Mouse (Mus musculus) heart, embryonic 16.5 days (tissue): Measurements from ENCODE around the gene 1700025F22Rik. TPM values are rescaled to one million over a fixed set of nuclear protein-coding genes. Genes with fewer than 3 reads are reported as not detected.
"Not testable (repeated sequence)": the region's sequence is repeated elsewhere in the genome, so short reads cannot be mapped to it uniquely, and the experiment has no call there.

ENCODE experiments used
- ATAC-seq: fragments of 200-750 bp; cut with Nextera tagmentation; replicated peaks from 2 replicates; pipeline ENCODE4 v1.8.0; 2017; ENCODE audit warnings: moderate number of reproducible peaks; ENCODE audit not compliant: insufficient read depth, low FRiP score; ENCODE audit errors: extremely low read depth
- H3K27ac ChIP-seq: fragments of 300-500 bp; sonication (generic); 2 replicates; pipeline ENCODE4 v1.5.1; 2014; ENCODE audit warnings: mild to moderate bottlenecking, low read length, control low read depth, moderate library complexity
- H3K27me3 ChIP-seq: fragments of 300-500 bp; sonication (generic); 2 replicates; pipeline ENCODE4 v1.6.1; 2014; ENCODE audit warnings: low read length, mixed read lengths; ENCODE audit not compliant: control insufficient read depth, insufficient read depth
- H3K36me3 ChIP-seq: fragments of 300-500 bp; sonication (generic); 2 replicates; pipeline ENCODE4 v1.6.1; 2014; ENCODE audit not compliant: control insufficient read depth, insufficient read depth
- H3K4me1 ChIP-seq: fragments of 300-500 bp; sonication (generic); 2 replicates; pipeline ENCODE4 v1.6.1; 2014; ENCODE audit warnings: low read length, mixed read lengths; ENCODE audit not compliant: control insufficient read depth, insufficient read depth
- H3K4me2 ChIP-seq: fragments of 300-500 bp; sonication (generic); 2 replicates; pipeline ENCODE4 v1.6.1; 2014; ENCODE audit warnings: low read depth, mild to moderate bottlenecking, control low read depth, low read length
- H3K4me3 ChIP-seq: fragments of 300-500 bp; sonication (generic); 2 replicates; pipeline ENCODE4 v1.5.1; 2014; ENCODE audit warnings: mild to moderate bottlenecking, control low read depth, low read length
- H3K9ac ChIP-seq: fragments of 300-500 bp; sonication (generic); 2 replicates; pipeline ENCODE4 v1.6.1; 2014; ENCODE audit warnings: low read length, control low read depth
- H3K9me3 ChIP-seq: fragments of 300-500 bp; sonication (generic); replicated peaks from 2 replicates; pipeline ENCODE4 v1.6.1; 2016; ENCODE audit warnings: low read length; ENCODE audit not compliant: control insufficient read depth
- WGBS: fragments of 180-500 bp; shearing (Covaris S2); extraction: QIAGEN DNeasy Blood & Tissue Kit; methylation state at CpG from one replicate; pipeline ENCODE4 v1.1.7; 2014; 5-methylcytosine and 5-hydroxymethylcytosine counted together
- polyA plus RNA-seq: library from polyadenylated mRNA; unstranded; fragments of >200 nt; fragmentation: Nextera tagmentation; extraction: Ambion mirVana; gene quantifications from 2 replicates; pipeline ENCODE4 v1.2.1, GENCODE M21; 2015

Gene 1700025F22Rik
- polyA plus RNA-seq: not detected in 2 replicates

DNA sequence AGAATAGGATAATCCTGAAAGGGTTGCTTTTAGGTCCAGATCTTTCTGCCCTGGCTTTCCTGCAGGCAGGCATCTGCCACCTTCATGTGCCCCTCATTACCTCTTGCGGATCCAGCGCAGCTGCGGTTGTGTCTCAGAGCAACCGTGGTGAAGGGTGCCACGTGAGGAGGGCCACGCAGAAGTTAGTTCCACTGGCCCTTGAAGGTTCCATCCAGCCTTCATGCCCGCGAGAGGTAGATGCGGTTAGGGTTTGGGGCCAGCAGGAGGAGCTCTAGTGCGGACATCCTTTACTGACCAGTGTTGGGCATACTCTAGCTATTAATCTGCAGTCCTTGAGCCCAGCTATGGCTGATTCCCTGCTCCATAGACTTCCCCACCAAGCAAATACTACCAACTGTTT lies at the start of gene 1700025F22Rik:
Gene 1700025F22Rik, minus strand, starts transcription at position 149 of the 400 bp plus-strand sequence.
- H3K9ac ChIP-seq: no peak within 1 kb of the TSS
- no peak within 1 kb of the TSS for H3K4me2 ChIP-seq
- H3K27me3 ChIP-seq: no peaks in the 10 kb centered on the region
- 21% methylated on average over 10 of the region's 10 CpGs for WGBS
- no peak within 1 kb of the TSS for H3K4me3 ChIP-seq
- no peaks in the 10 kb centered on the region for H3K9me3 ChIP-seq
- no peak within 1 kb of the TSS for H3K27ac ChIP-seq
- ATAC-seq: no peak
- H3K36me3 ChIP-seq: no peaks in the 10 kb centered on the region
- H3K4me1 ChIP-seq: no peaks in the 10 kb centered on the region

GRCm38 (mm10) chr19:11196546-11196945 lies 31.4 kb upstream of the 1700025F22Rik start, which contains the start of gene Ms4a13:
Gene Ms4a13 (minus strand): TSS chr19:11196737.
- Histone ChIP-seq H3K27me3 (no peaks in the 10 kb centered on the region), H3K9me3 (no peaks in the 10 kb centered on the region), H3K36me3 (no peaks in the 10 kb centered on the region), H3K4me2 (no peak within 1 kb of the TSS), H3K27ac (no peak within 1 kb of the TSS), H3K4me1 (no peaks in the 10 kb centered on the region), H3K9ac (no peak within 1 kb of the TSS), H3K4me3 (no peak within 1 kb of the TSS)
- WGBS: 61% methylated on average over 12 of the region's 12 CpGs
- ATAC-seq: no peak

GRCm38 (mm10) chr19:11192552-11192951 lies 27.4 kb upstream of the 1700025F22Rik start:
- H3K27me3 ChIP-seq: no peaks in the 10 kb centered on the region
- WGBS: 56% methylated on average over 1 of the region's 1 CpGs
- H3K4me3 ChIP-seq: no peak overlapping the region
- H3K4me2 ChIP-seq: no peak overlapping the region
- no peak overlapping the region for H3K9ac ChIP-seq
- H3K27ac ChIP-seq: no peak overlapping the region
- H3K4me1 ChIP-seq: no peaks in the 10 kb centered on the region
- ATAC-seq: no peak
- H3K9me3 ChIP-seq: no peaks in the 10 kb centered on the region
- H3K36me3 ChIP-seq: no peaks in the 10 kb centered on the region

DNA sequence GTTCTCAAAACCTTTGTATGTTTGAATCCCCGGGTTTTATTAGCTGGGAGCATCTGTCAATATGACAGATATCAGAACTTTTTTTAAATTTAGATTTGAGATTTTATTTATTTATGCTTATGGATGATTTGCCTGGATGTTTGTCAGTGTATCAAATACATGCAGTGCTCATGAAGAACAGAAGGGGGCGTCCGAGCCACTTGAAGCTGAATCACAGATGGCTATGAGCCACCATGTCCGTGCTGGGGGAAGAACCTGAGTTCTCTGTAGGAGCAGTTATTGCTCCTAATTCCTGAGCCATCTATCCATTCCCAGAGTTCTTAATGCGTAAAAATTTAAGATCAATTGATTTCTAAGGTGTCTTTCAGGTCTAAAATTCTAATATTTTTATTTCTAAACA lies 19.0 kb upstream of the 1700025F22Rik start:
- no peaks in the 10 kb centered on the region for H3K27me3 ChIP-seq
- H3K4me2 ChIP-seq: no peak overlapping the region
- no peaks in the 10 kb centered on the region for H3K9me3 ChIP-seq
- H3K27ac ChIP-seq: no peak overlapping the region
- no peaks in the 10 kb centered on the region for H3K4me1 ChIP-seq
- ATAC-seq: no peak
- H3K4me3 ChIP-seq: no peak overlapping the region
- H3K36me3 ChIP-seq: no peaks in the 10 kb centered on the region
- no peak overlapping the region for H3K9ac ChIP-seq
- WGBS: 17% methylated on average over 5 of the region's 5 CpGs

GRCm38 (mm10) chr19:11177464-11177863 lies 12.3 kb upstream of the 1700025F22Rik start:
- Histone ChIP-seq H3K4me1 (no peaks in the 10 kb centered on the region), H3K9me3 (no peaks in the 10 kb centered on the region), H3K4me2 (no peak overlapping the region), H3K27me3 (no peaks in the 10 kb centered on the region), H3K4me3 (no peak overlapping the region), H3K27ac (no peak overlapping the region), H3K36me3 (no peaks in the 10 kb centered on the region), H3K9ac (no peak overlapping the region)
- WGBS: 59% methylated on average over 2 of the region's 2 CpGs
- no peak for ATAC-seq

- not testable (repeated sequence) for H3K9ac ChIP-seq, H3K4me1 ChIP-seq, ATAC-seq, H3K27me3 ChIP-seq, H3K9me3 ChIP-seq, H3K4me2 ChIP-seq, H3K4me3 ChIP-seq, H3K36me3 ChIP-seq, H3K27ac ChIP-seq
- WGBS: 79% methylated on average over 6 of the region's 6 CpGs
Observed at GRCm38 (mm10) chr19:11157890-11158289, 7.2 kb downstream of the 1700025F22Rik start.

DNA sequence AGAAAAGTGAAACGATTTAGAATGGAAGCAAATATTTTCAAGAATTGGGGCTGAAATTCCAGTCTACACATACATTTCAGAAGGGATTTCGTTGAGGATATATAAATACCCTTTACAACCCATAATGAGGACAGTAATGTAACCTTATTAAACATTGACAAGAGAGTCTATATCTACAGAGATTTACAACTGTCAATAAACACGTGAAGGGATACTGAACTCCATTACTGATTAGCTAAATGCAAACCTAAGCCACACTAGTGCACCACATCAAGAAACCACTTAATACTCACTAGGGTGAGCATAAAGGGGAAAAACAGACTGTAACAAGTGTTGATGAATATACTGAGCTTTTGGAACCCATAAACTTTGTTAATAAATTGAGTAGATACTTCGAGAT lies 29.8 kb downstream of the 1700025F22Rik start:
- WGBS: 57% methylated on average over 4 of the region's 4 CpGs
- Histone ChIP-seq H3K27ac (no peak overlapping the region), H3K9ac (no peak overlapping the region), H3K4me2 (no peak overlapping the region), H3K9me3 (no peaks in the 10 kb centered on the region), H3K4me3 (no peak overlapping the region), H3K27me3 (no peaks in the 10 kb centered on the region), H3K36me3 (no peaks in the 10 kb centered on the region), H3K4me1 (no peaks in the 10 kb centered on the region)
- ATAC-seq: no peak

- no peak for ATAC-seq
- H3K9me3 ChIP-seq: no peaks in the 10 kb centered on the region
- H3K27me3 ChIP-seq: no peaks in the 10 kb centered on the region
- no peak overlapping the region for H3K27ac ChIP-seq
- H3K36me3 ChIP-seq: no peaks in the 10 kb centered on the region
- H3K4me2 ChIP-seq: no peak overlapping the region
- H3K4me1 ChIP-seq: no peaks in the 10 kb centered on the region
- H3K9ac ChIP-seq: no peak overlapping the region
- WGBS: 82% methylated on average over 2 of the region's 2 CpGs
- no peak overlapping the region for H3K4me3 ChIP-seq
Observed at GRCm38 (mm10) chr19:11134852-11135251, 30.3 kb downstream of the 1700025F22Rik start.

- H3K27me3 ChIP-seq, H3K4me2 ChIP-seq, H3K36me3 ChIP-seq, H3K9ac ChIP-seq, H3K27ac ChIP-seq, ATAC-seq, H3K9me3 ChIP-seq, H3K4me3 ChIP-seq, H3K4me1 ChIP-seq: not testable (repeated sequence)
- 77% methylated on average over 8 of the region's 8 CpGs for WGBS
Observed at GRCm38 (mm10) chr19:11130776-11131175, 34.3 kb downstream of the 1700025F22Rik start, which contains the start of gene 1700017D01Rik. Gene 1700017D01Rik (minus strand): TSS chr19:11130876.
